25 mouse cellular contexts compared by ENCODE assay signal in genomic region chr1:28324141-28324540, GRCm38 (mm10).
DNase-seq lines count a peak whose midpoint lies in the region; ATAC-seq and TF ChIP-seq lines count a peak whose summit lies in the region.
"Had no signal": no experiment of that assay in that cellular context is flagged by ENCODE, and none has a peak within 500 bp of the region (broad histone marks: within the 10 kb centered on the region; RNA-seq: fewer than 3 reads in every experiment).

No protein-coding gene starts in this region.

- 42% methylated on average over 3 of the region's 3 CpGs for WGBS in forebrain, embryonic 14.5 days
- WGBS in forebrain, embryonic 10.5 days, result 86% methylated on average over 3 of the region's 3 CpGs
- WGBS in midbrain, postnatal 0 days, result 58% methylated on average over 3 of the region's 3 CpGs
- WGBS in midbrain, embryonic 10.5 days, result 84% methylated on average over 3 of the region's 3 CpGs

- TF ChIP-seq CTCF in midbrain, postnatal 0 days (IDR thresholded peaks at IDR 0.05), result no peak

- DNase-seq in cerebellum, postnatal 14 days, result peak; percentile 76 to 82
- no peak for DNase-seq in cerebellum, adult 18-20 months
- peak; percentile 27 for DNase-seq in forebrain, embryonic 14.5 days (ENCODE audit: low spot score)
- DNase-seq in forebrain, embryonic 10.5 days (ENCODE audit: extremely low spot score, low spot score), result no peak
- peak; percentile 61 for DNase-seq in midbrain, postnatal 0 days (ENCODE audit: low spot score)
- DNase-seq in midbrain, embryonic 10.5 days (ENCODE audit: low spot score), result no peak
- DNase-seq in liver, result no peak
- DNase-seq: adrenal gland, adult 2 months; adrenal gland, postnatal 14 days; gastrocnemius, postnatal 10 days; gastrocnemius, postnatal 36 days; heart, adult 2 months; heart, postnatal 14 days; heart, postnatal 4 days; kidney, adult 11 months; kidney, adult 8-10 months had no signal

- H3K9me3 ChIP-seq in forebrain, embryonic 14.5 days (replicated peaks; ENCODE audit: control insufficient read depth, low read length), result no peaks in the 10 kb centered on the region
- H3K9me3 ChIP-seq in forebrain, embryonic 10.5 days, result no peaks in the 10 kb centered on the region
- no peaks in the 10 kb centered on the region for H3K9me3 ChIP-seq in midbrain, postnatal 0 days (ENCODE audit: low read length)
- H3K9me3 ChIP-seq in midbrain, embryonic 10.5 days (replicated peaks), result no peaks in the 10 kb centered on the region
- H3K9me3 ChIP-seq: embryonic facial prominence, embryonic 12.5 days; embryonic facial prominence, embryonic 15.5 days; forebrain, embryonic 12.5 days; heart, embryonic 10.5 days; heart, embryonic 13.5 days; hindbrain, embryonic 15.5 days; intestine, embryonic 15.5 days had no signal

- H3K4me3 ChIP-seq in forebrain, embryonic 14.5 days (ENCODE audit: low read depth, low read length), result no peak overlapping the region
- no peak overlapping the region for H3K4me3 ChIP-seq in forebrain, embryonic 10.5 days
- no peak overlapping the region for H3K4me3 ChIP-seq in midbrain, postnatal 0 days (ENCODE audit: low read depth, low read length)
- no peak overlapping the region for H3K4me3 ChIP-seq in midbrain, embryonic 10.5 days
- H3K4me3 ChIP-seq: embryonic facial prominence, embryonic 12.5 days; embryonic facial prominence, embryonic 15.5 days; forebrain, embryonic 12.5 days; heart, adult 2 months; heart, embryonic 10.5 days; heart, embryonic 13.5 days; hindbrain, embryonic 15.5 days; intestine, embryonic 15.5 days had no signal

- H3K36me3 ChIP-seq in forebrain, embryonic 14.5 days (ENCODE audit: control insufficient read depth, insufficient read depth, low read length), result no peaks in the 10 kb centered on the region
- no peaks in the 10 kb centered on the region for H3K36me3 ChIP-seq in forebrain, embryonic 10.5 days (replicated peaks)
- no peaks in the 10 kb centered on the region for H3K36me3 ChIP-seq in midbrain, postnatal 0 days (ENCODE audit: insufficient read depth, low read length)
- H3K36me3 ChIP-seq in midbrain, embryonic 10.5 days, result no peaks in the 10 kb centered on the region
- H3K36me3 ChIP-seq: embryonic facial prominence, embryonic 12.5 days; embryonic facial prominence, embryonic 15.5 days; forebrain, embryonic 12.5 days; heart, embryonic 10.5 days; heart, embryonic 13.5 days; hindbrain, embryonic 15.5 days; intestine, embryonic 15.5 days had no signal

- no peak for ATAC-seq in forebrain, embryonic 14.5 days
- no peak for ATAC-seq in midbrain, postnatal 0 days (ENCODE audit: low FRiP score)
- ATAC-seq: CD4-positive, CD25-positive, alpha-beta regulatory T cell, adult 4 months; forebrain, embryonic 16.5 days; intestine, embryonic 15.5 days had no signal

- no peak overlapping the region for H3K27ac ChIP-seq in forebrain, embryonic 14.5 days (ENCODE audit: low read depth, low read length)
- H3K27ac ChIP-seq in forebrain, embryonic 10.5 days, result no peak overlapping the region
- H3K27ac ChIP-seq in midbrain, postnatal 0 days (ENCODE audit: low read depth, low read length), result no peak overlapping the region
- no peak overlapping the region for H3K27ac ChIP-seq in midbrain, embryonic 10.5 days (replicated peaks)
- H3K27ac ChIP-seq: embryonic facial prominence, embryonic 12.5 days; embryonic facial prominence, embryonic 15.5 days; forebrain, embryonic 12.5 days; heart, adult 2 months; heart, embryonic 10.5 days; heart, embryonic 13.5 days; hindbrain, embryonic 15.5 days; intestine, embryonic 15.5 days had no signal

- H3K4me1 ChIP-seq in forebrain, embryonic 14.5 days (ENCODE audit: control insufficient read depth, insufficient read depth, low read length), result no peaks in the 10 kb centered on the region
- H3K4me1 ChIP-seq in forebrain, embryonic 10.5 days, result no peaks in the 10 kb centered on the region
- H3K4me1 ChIP-seq in midbrain, postnatal 0 days (ENCODE audit: insufficient read depth, low read length), result no peaks in the 10 kb centered on the region
- no peaks in the 10 kb centered on the region for H3K4me1 ChIP-seq in midbrain, embryonic 10.5 days
- H3K4me1 ChIP-seq: embryonic facial prominence, embryonic 12.5 days; embryonic facial prominence, embryonic 15.5 days; forebrain, embryonic 12.5 days; heart, embryonic 10.5 days; heart, embryonic 13.5 days; hindbrain, embryonic 15.5 days; intestine, embryonic 15.5 days had no signal

- no peak overlapping the region for H3K9ac ChIP-seq in forebrain, embryonic 14.5 days (ENCODE audit: low read length)
- no peak overlapping the region for H3K9ac ChIP-seq in midbrain, postnatal 0 days (replicated peaks; ENCODE audit: low read length, poor library complexity, severe bottlenecking)
- H3K9ac ChIP-seq: embryonic facial prominence, embryonic 12.5 days; embryonic facial prominence, embryonic 15.5 days; forebrain, embryonic 12.5 days; heart, embryonic 13.5 days; hindbrain, embryonic 15.5 days; intestine, embryonic 15.5 days had no signal

- H3K27me3 ChIP-seq in forebrain, embryonic 14.5 days (replicated peaks; ENCODE audit: control insufficient read depth, insufficient read depth, low read length), result no peaks in the 10 kb centered on the region
- H3K27me3 ChIP-seq in forebrain, embryonic 10.5 days (ENCODE audit: poor library complexity, severe bottlenecking), result no peaks in the 10 kb centered on the region
- H3K27me3 ChIP-seq in midbrain, postnatal 0 days (ENCODE audit: insufficient read depth, low read length), result no peaks in the 10 kb centered on the region
- H3K27me3 ChIP-seq in midbrain, embryonic 10.5 days (ENCODE audit: low read depth, poor library complexity, severe bottlenecking), result no peaks in the 10 kb centered on the region
- H3K27me3 ChIP-seq: embryonic facial prominence, embryonic 12.5 days; embryonic facial prominence, embryonic 15.5 days; forebrain, embryonic 12.5 days; heart, embryonic 13.5 days; hindbrain, embryonic 15.5 days; intestine, embryonic 15.5 days had no signal

- H3K4me2 ChIP-seq in forebrain, embryonic 14.5 days (ENCODE audit: low read length), result no peak overlapping the region
- no peak overlapping the region for H3K4me2 ChIP-seq in midbrain, postnatal 0 days (ENCODE audit: low read depth, low read length, poor library complexity, severe bottlenecking)
- H3K4me2 ChIP-seq: embryonic facial prominence, embryonic 12.5 days; embryonic facial prominence, embryonic 15.5 days; forebrain, embryonic 12.5 days; heart, embryonic 13.5 days; hindbrain, embryonic 15.5 days; intestine, embryonic 15.5 days had no signal

Comparison
In these comparisons a context has a peak if more than half of its experiments do, and no peak if none do; other contexts are left out.
1. DNase-seq: peak in cerebellum, postnatal 14 days (2 of 2), forebrain, embryonic 14.5 days (single experiment) and midbrain, postnatal 0 days (single experiment); none in cerebellum, adult 18-20 months (0 of 2), forebrain, embryonic 10.5 days (single experiment), midbrain, embryonic 10.5 days (single experiment) and liver (single experiment).